Mouse (Mus musculus) right cerebral cortex, postnatal 14 days (tissue): Measurements from ENCODE around the gene Grasp.

Experiments used
- DNase-seq: peaks from one replicate; pipeline ENCODE4 v3.0.0; 2022

Gene Grasp

GRCm38 (mm10) chr15:101224006-101224906 is at the start of gene Grasp:
Gene Grasp, plus strand, starts transcription at chr15:101224188.
- peak; percentile 87 for DNase-seq

- peak; percentile 24 for DNase-seq
Observed at GRCm38 (mm10) chr15:101174294-101175130, 49.5 kb upstream of the Grasp start.

GRCm38 (mm10) chr15:101175131-101175460 is 48.9 kb upstream of the Grasp start:
- no peak for DNase-seq

- DNase-seq = no peak
Observed at GRCm38 (mm10) chr15:101175613-101176283, 48.2 kb upstream of the Grasp start.

GRCm38 (mm10) chr15:101176284-101176680 is 47.7 kb upstream of the Grasp start:
- no peak for DNase-seq

GRCm38 (mm10) chr15:101176795-101177691 is 46.9 kb upstream of the Grasp start:
- DNase-seq = no peak

GRCm38 (mm10) chr15:101180363-101181105 is 43.5 kb upstream of the Grasp start:
- no peak for DNase-seq

- no peak for DNase-seq
Observed at GRCm38 (mm10) chr15:101181106-101181466, 42.9 kb upstream of the Grasp start.

GRCm38 (mm10) chr15:101181500-101181899 is 42.5 kb upstream of the Grasp start:
- no peak for DNase-seq

GRCm38 (mm10) chr15:101182676-101183075 is 41.3 kb upstream of the Grasp start:
- DNase-seq = no peak

GRCm38 (mm10) chr15:101184300-101184699 is 39.7 kb upstream of the Grasp start:
- DNase-seq = no peak

- DNase-seq = no peak
Observed at GRCm38 (mm10) chr15:101185549-101185948, 38.4 kb upstream of the Grasp start.

GRCm38 (mm10) chr15:101187907-101188306 is 36.1 kb upstream of the Grasp start:
- no peak for DNase-seq

- DNase-seq = no peak
Observed at GRCm38 (mm10) chr15:101189981-101190761, 33.8 kb upstream of the Grasp start.

- DNase-seq = no peak
Observed at GRCm38 (mm10) chr15:101190762-101191150, 33.2 kb upstream of the Grasp start.

GRCm38 (mm10) chr15:101191459-101192259 is 32.3 kb upstream of the Grasp start:
- no peak for DNase-seq

GRCm38 (mm10) chr15:101192260-101192640 is 31.7 kb upstream of the Grasp start:
- no peak for DNase-seq

- DNase-seq = no peak
Observed at GRCm38 (mm10) chr15:101192651-101193050, 31.3 kb upstream of the Grasp start.

GRCm38 (mm10) chr15:101193971-101194370 is 30.0 kb upstream of the Grasp start:
- DNase-seq = no peak
